Mouse (Mus musculus) 416B (cell line): ENCODE measurements at regions not wholly inside any gene's neighbourhood (a gene's known extent, or its start where the extent isn't known, plus 50 kb on each side); places are given as distances from the start of the nearest gene placed in this dataset.

Source experiments
- DNase-seq: peaks from one replicate; pipeline ENCODE4 v3.0.0; 2011; ENCODE audit warnings: low read depth

- no peak for DNase-seq
Measured at GRCm38 (mm10) chr10:68842023-68842735, 118.7 kb downstream of the Tmem26 start.

GRCm38 (mm10) chr10:68844066-68844465, 120.6 kb downstream of the Tmem26 start:
- DNase-seq, result no peak

- DNase-seq, result no peak
Measured at GRCm38 (mm10) chr10:68844596-68844995, 121.2 kb downstream of the Tmem26 start.

GRCm38 (mm10) chr10:68851153-68851552, 127.7 kb downstream of the Tmem26 start:
- DNase-seq, result no peak

GRCm38 (mm10) chr10:68855934-68856891, 132.8 kb downstream of the Tmem26 start:
- DNase-seq, result no peak

- DNase-seq, result no peak
Measured at GRCm38 (mm10) chr10:68864606-68865378, 141.3 kb downstream of the Tmem26 start.

GRCm38 (mm10) chr10:68865776-68866175, 142.3 kb downstream of the Tmem26 start:
- no peak for DNase-seq

- no peak for DNase-seq
Measured at GRCm38 (mm10) chr10:68867361-68867760, 143.9 kb downstream of the Tmem26 start.

- DNase-seq, result no peak
Measured at GRCm38 (mm10) chr10:68872102-68872501, 148.7 kb downstream of the Tmem26 start.

- no peak for DNase-seq
Measured at GRCm38 (mm10) chr10:68875641-68876040, 152.2 kb downstream of the Tmem26 start.

- no peak for DNase-seq
Measured at GRCm38 (mm10) chr10:68893100-68893841, 169.8 kb downstream of the Tmem26 start.

GRCm38 (mm10) chr10:68894121-68894520, 170.7 kb downstream of the Tmem26 start:
- no peak for DNase-seq

GRCm38 (mm10) chr10:68897524-68897923, 174.1 kb downstream of the Tmem26 start:
- no peak for DNase-seq

- no peak for DNase-seq
Measured at GRCm38 (mm10) chr10:68901168-68901567, 177.7 kb downstream of the Tmem26 start.

GRCm38 (mm10) chr10:68902670-68903069, 179.2 kb downstream of the Tmem26 start:
- DNase-seq, result peak; percentile 45

GRCm38 (mm10) chr10:68904337-68904736, 180.9 kb downstream of the Tmem26 start:
- DNase-seq, result no peak

- DNase-seq, result peak; percentile 52
Measured at GRCm38 (mm10) chr10:68908236-68908635, 184.8 kb downstream of the Tmem26 start.

- no peak for DNase-seq
Measured at GRCm38 (mm10) chr10:68909018-68909417, 185.6 kb downstream of the Tmem26 start.

GRCm38 (mm10) chr10:68916147-68916546, 192.7 kb downstream of the Tmem26 start:
- DNase-seq, result peak; percentile 56

GRCm38 (mm10) chr10:68935843-68936242, 212.4 kb downstream of the Tmem26 start:
- no peak for DNase-seq

- no peak for DNase-seq
Measured at GRCm38 (mm10) chr10:68943239-68943638, 208.0 kb upstream of the Rhobtb1 start.
